Mouse (Mus musculus) lung, adult 2 months (tissue): ENCODE measurements around the gene Qpctl.

Source experiments
- CTCF ChIP-seq: fragments of 200-500 bp; IDR thresholded peaks from 2 replicates; pipeline ENCODE4 v1.5.1; 2011; ENCODE audit warnings: mild to moderate bottlenecking, low read length, control low read depth; ENCODE audit not compliant: insufficient read depth
- POLR2A ChIP-seq: fragments of 200-500 bp; IDR thresholded peaks from 2 replicates; pipeline ENCODE4 v1.6.1; 2011; ENCODE audit warnings: low read depth, mild to moderate bottlenecking, control low read depth, low read length, borderline replicate concordance; ENCODE audit errors: extremely low read depth

DNA sequence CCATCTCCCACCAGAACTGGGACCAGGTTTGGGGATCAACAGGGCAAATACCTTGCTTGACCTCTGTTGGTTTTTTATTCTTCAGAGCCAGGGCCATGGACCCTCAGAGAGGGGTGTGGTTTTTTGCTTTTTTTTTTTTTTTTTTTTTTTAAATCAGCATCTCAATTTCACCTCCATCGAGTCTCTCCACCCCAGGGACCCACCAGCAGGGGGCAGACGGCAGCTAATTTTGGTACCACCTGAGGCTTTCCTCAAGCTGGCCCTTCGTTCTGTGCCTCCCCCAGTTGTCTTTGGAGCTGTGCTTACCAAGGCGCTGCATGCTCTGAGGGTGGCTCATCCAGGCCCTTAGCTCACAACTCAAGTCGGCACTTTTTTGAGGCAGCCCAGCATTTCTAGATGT, 11.7 kb downstream of the Qpctl start:
- TF ChIP-seq POLR2A = no peak
- peak; percentile 31 for TF ChIP-seq CTCF
